Mouse (Mus musculus): ENCODE measurements around the gene Zfp280b. TPM values are rescaled to one million over a fixed set of nuclear protein-coding genes. Genes with fewer than 3 reads are reported as not detected.

Gene Zfp280b
- polyA plus RNA-seq, 1 experiment from 2014 or later = 16.6 TPM

Small RNAs within 50 kb of the gene (microRNA-seq; reads per million reads assigned to microRNA genes)
- gene Mir6409 = not detected

Other genes with a start within 250 kb of the Zfp280b start
- 16.4 and 19.2 TPM in 2 replicates for gene Gstt1, start 234.1 kb upstream of the Zfp280b start, polyA plus RNA-seq (2015; fragmentation: Nextera tagmentation; extraction: Ambion mirVana)
- not detected in 2 replicates for gene Gstt4, start 210.1 kb upstream of the Zfp280b start, polyA plus RNA-seq (2015; fragmentation: Nextera tagmentation; extraction: Ambion mirVana)
- gene Gstt2, start 195.2 kb upstream of the Zfp280b start, polyA plus RNA-seq (2015; fragmentation: Nextera tagmentation; extraction: Ambion mirVana) = 78.3 and 83.7 TPM in 2 replicates
- 1,982 and 2,201 TPM in 2 replicates for gene Mif, start 172.4 kb upstream of the Zfp280b start, polyA plus RNA-seq (2015; fragmentation: Nextera tagmentation; extraction: Ambion mirVana)
- gene Derl3, start 139.2 kb upstream of the Zfp280b start, polyA plus RNA-seq (2015; fragmentation: Nextera tagmentation; extraction: Ambion mirVana) = 6.8 and 9.7 TPM in 2 replicates
- 149 and 171 TPM in 2 replicates for gene Smarcb1, start 111.0 kb upstream of the Zfp280b start, polyA plus RNA-seq (2015; fragmentation: Nextera tagmentation; extraction: Ambion mirVana)
- gene Chchd10, start 99.5 kb upstream of the Zfp280b start, polyA plus RNA-seq (2015; fragmentation: Nextera tagmentation; extraction: Ambion mirVana) = 252 and 271 TPM in 2 replicates
- gene Mmp11, start 96.2 kb upstream of the Zfp280b start, polyA plus RNA-seq (2015; fragmentation: Nextera tagmentation; extraction: Ambion mirVana) = 23.5 and 25.4 TPM in 2 replicates
- 0.29 and 0.51 TPM in 2 replicates for gene Gm867, start 92.0 kb upstream of the Zfp280b start, polyA plus RNA-seq (2015; fragmentation: Nextera tagmentation; extraction: Ambion mirVana)
- 0.68 TPM in 1 of 2 replicates, not detected in the other for gene Vpreb3, start 89.6 kb upstream of the Zfp280b start, polyA plus RNA-seq (2015; fragmentation: Nextera tagmentation; extraction: Ambion mirVana)
- not detected in 2 replicates for gene Gm5134, start 78.1 kb upstream of the Zfp280b start, polyA plus RNA-seq (2015; fragmentation: Nextera tagmentation; extraction: Ambion mirVana)
- gene Slc5a4b, start 78.3 kb downstream of the Zfp280b start, polyA plus RNA-seq (2015; fragmentation: Nextera tagmentation; extraction: Ambion mirVana) = 0.73 and 1.4 TPM in 2 replicates
- gene Slc5a4a, start 114.8 kb downstream of the Zfp280b start, polyA plus RNA-seq (2015; fragmentation: Nextera tagmentation; extraction: Ambion mirVana) = 0.21 and 0.28 TPM in 2 replicates
- gene Prmt2, start 205.2 kb downstream of the Zfp280b start, polyA plus RNA-seq (2015; fragmentation: Nextera tagmentation; extraction: Ambion mirVana) = 42.6 and 44.2 TPM in 2 replicates
- gene S100b, start 221.2 kb downstream of the Zfp280b start, polyA plus RNA-seq (2015; fragmentation: Nextera tagmentation; extraction: Ambion mirVana) = 2.1 and 2.4 TPM in 2 replicates